Mouse (Mus musculus) cerebellum, adult 2 months (tissue): ENCODE data around the gene Id3. TPM values are rescaled to one million over a fixed set of nuclear protein-coding genes. Genes with fewer than 3 reads are reported as not detected.
A peak's percentile ranks its signal among the peaks of the same experiment; 100 is the strongest.

Experiments used
- DNase-seq, 2 experiments: peaks; one replicate each; pipeline ENCODE4 v3.0.0; 2021
- H3K27ac ChIP-seq: fragments of 200-500 bp; 2 replicates; pipeline ENCODE4 v1.5.1; 2012; ENCODE audit warnings: low read length, control low read depth, inconsistent platforms; ENCODE audit not compliant: insufficient read depth
- H3K27me3 ChIP-seq: fragments of 200-500 bp; 2 replicates; pipeline ENCODE4 v1.6.1; 2012; ENCODE audit warnings: inconsistent platforms, mild to moderate bottlenecking, low read length, moderate library complexity; ENCODE audit not compliant: control insufficient read depth, insufficient read depth
- H3K4me1 ChIP-seq: fragments of 200-500 bp; 2 replicates; pipeline ENCODE4 v1.6.1; 2011; ENCODE audit warnings: low read length; ENCODE audit not compliant: control insufficient read depth, insufficient read depth
- H3K4me3 ChIP-seq: fragments of 200-500 bp; replicated peaks from 2 replicates; pipeline ENCODE3; 2011; ENCODE audit warnings: mild to moderate bottlenecking, low read depth, low read length, control low read depth; ENCODE audit not compliant: insufficient read depth
- CTCF ChIP-seq: fragments of 200-500 bp; IDR thresholded peaks from 2 replicates; pipeline ENCODE4 v1.5.1; 2011; ENCODE audit warnings: low read depth, mild to moderate bottlenecking, control low read depth, low read length, moderate library complexity, borderline replicate concordance; ENCODE audit not compliant: insufficient read depth
- POLR2A ChIP-seq: fragments of 200-500 bp; IDR thresholded peaks from 2 replicates; pipeline ENCODE4 v1.6.1; 2011; ENCODE audit warnings: low read length, control low read depth, borderline replicate concordance; ENCODE audit not compliant: insufficient read depth
- WGBS: fragments of 180-500 bp; shearing (Covaris S2); methylation state at CpG from one replicate; pipeline ENCODE4 v1.1.7; 2018; 5-methylcytosine and 5-hydroxymethylcytosine counted together
- polyA plus RNA-seq: library from polyadenylated mRNA; depleted of rRNA; stranded (reverse); fragments of >200 nt; gene quantifications from 2 replicates; pipeline ENCODE4 v1.2.3, GENCODE M21; 2012

Gene Id3
- polyA plus RNA-seq, 1 experiment = 53.6 TPM

GRCm38 (mm10) chr4:136140327-136141250, 2.7 kb upstream of the Id3 start:
- TF ChIP-seq CTCF (no peak), POLR2A (no peak)
- Histone ChIP-seq H3K4me3 (peak overlapping the region; percentile 13), H3K4me1 (no peaks in the 10 kb centered on the region), H3K27me3 (no peaks in the 10 kb centered on the region; the same call in 1 of the 2 replicates), H3K27ac (no peak overlapping the region)
- DNase-seq = peak; percentile 67 to 74
- WGBS = 13% methylated on average over 31 of the region's 31 CpGs

GRCm38 (mm10) chr4:136142267-136143192, 767 bp upstream of the Id3 start:
- no peak for TF ChIP-seq POLR2A
- no peak for DNase-seq
- no peak overlapping the region for H3K27ac ChIP-seq
- no peaks in the 10 kb centered on the region for H3K4me1 ChIP-seq
- no peak overlapping the region for H3K4me3 ChIP-seq
- no peaks in the 10 kb centered on the region; the same call in 1 of the 2 replicates for H3K27me3 ChIP-seq
- 19% methylated on average over 17 of the region's 17 CpGs for WGBS

GRCm38 (mm10) chr4:136144126-136144926, 1.0 kb downstream of the Id3 start:
- peak; percentile 20 to 40 for DNase-seq
- WGBS = 1% methylated on average over 50 of the region's 50 CpGs
- Histone ChIP-seq H3K4me1 (no peaks in the 10 kb centered on the region), H3K4me3 (peak overlapping the region; percentile 53), H3K27me3 (no peaks in the 10 kb centered on the region; the same call in 1 of the 2 replicates), H3K27ac (peak overlapping the region; percentile 22; the same call in 1 of the 2 replicates)
- no peak for TF ChIP-seq CTCF
- no peak for TF ChIP-seq POLR2A

GRCm38 (mm10) chr4:136144927-136145292, 1.6 kb downstream of the Id3 start:
- no peaks in the 10 kb centered on the region for H3K4me1 ChIP-seq
- 5% methylated on average over 11 of the region's 11 CpGs for WGBS
- peak overlapping the region; percentile 20 for H3K4me3 ChIP-seq
- H3K27ac ChIP-seq = no peak overlapping the region
- TF ChIP-seq CTCF = no peak
- TF ChIP-seq POLR2A = no peak
- no peaks in the 10 kb centered on the region; the same call in 1 of the 2 replicates for H3K27me3 ChIP-seq
- no peak for DNase-seq

DNA sequence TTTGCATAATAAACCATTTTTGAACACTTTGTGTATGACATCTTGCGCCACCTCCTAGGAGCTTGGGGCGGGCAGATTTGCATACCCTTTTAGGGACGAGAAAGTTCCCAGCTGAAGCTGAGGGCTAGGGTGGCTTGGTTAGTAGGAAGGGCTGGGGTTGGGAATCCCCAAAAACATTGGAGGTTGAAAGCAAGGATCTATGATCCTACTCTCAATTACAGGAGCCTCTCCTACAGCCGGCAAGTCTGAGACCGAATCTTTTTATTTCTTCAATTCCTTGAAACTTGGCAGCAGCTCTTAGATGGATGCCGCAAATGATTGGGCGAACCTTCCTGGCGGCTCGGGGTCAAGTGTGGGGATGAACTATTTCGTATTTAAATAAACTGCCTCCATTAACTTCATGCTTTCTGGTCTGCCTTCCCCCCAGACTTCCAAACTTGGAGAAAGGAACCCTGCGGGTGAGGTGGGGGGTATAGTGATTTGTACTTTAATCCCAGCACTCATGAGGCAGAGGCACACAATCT, 2.1 kb downstream of the Id3 start:
- Histone ChIP-seq H3K27ac (no peak overlapping the region; the same call in 1 of the 2 replicates), H3K27me3 (no peaks in the 10 kb centered on the region; the same call in 1 of the 2 replicates), H3K4me3 (no peak overlapping the region), H3K4me1 (no peaks in the 10 kb centered on the region)
- DNase-seq = no peak
- TF ChIP-seq POLR2A = no peak
- no peak for TF ChIP-seq CTCF
- 37% methylated on average over 11 of the region's 11 CpGs for WGBS

DNA sequence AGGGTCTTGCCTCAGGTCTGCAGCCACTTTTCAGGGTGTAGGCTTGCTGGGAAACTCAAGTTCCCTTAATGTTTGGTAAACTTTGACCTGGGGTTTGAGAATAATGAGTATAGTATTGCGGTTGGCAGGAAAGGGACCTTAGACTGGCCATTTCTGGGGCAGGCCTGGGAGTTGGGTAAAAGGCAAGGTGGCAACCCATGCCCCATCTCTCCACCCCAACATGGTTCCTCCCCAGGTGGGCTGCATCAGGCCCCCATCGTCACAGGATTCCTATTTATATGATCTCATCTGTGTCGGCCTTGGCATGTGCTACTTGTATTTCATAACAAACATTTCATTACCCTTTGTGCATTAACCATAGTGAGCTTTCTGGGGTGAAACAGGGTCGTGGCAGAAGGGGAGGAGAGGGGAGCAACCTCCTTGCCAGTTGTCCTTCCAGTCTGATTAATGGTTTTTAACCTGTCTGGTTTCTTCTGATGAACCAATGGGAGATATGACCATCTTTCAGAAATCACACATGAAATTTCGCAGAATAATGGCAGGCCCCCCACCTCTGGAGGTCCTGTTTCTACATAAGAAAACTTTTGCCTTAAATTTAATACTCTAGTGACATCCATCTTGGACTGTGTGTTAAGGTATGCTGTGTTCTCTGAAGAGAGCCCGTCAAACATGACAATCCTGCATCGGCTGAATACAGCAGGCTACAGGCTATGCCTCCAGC, 2.9 kb downstream of the Id3 start:
- 66% methylated on average over 7 of the region's 7 CpGs for WGBS
- DNase-seq = no peak
- Histone ChIP-seq H3K4me1 (no peaks in the 10 kb centered on the region), H3K27ac (no peak overlapping the region; the same call in 1 of the 2 replicates), H3K4me3 (no peak overlapping the region), H3K27me3 (no peaks in the 10 kb centered on the region; the same call in 1 of the 2 replicates)
- TF ChIP-seq CTCF (no peak), POLR2A (no peak)
